Mouse (Mus musculus): ENCODE results near the gene Mfrp. TPM values are rescaled to one million over a fixed set of nuclear protein-coding genes. Genes with fewer than 3 reads are reported as not detected.

Mfrp gene
- total and polyA plus RNA-seq, 2 experiments from 2014 or later: 0.13 to 0.67 TPM

DNA sequence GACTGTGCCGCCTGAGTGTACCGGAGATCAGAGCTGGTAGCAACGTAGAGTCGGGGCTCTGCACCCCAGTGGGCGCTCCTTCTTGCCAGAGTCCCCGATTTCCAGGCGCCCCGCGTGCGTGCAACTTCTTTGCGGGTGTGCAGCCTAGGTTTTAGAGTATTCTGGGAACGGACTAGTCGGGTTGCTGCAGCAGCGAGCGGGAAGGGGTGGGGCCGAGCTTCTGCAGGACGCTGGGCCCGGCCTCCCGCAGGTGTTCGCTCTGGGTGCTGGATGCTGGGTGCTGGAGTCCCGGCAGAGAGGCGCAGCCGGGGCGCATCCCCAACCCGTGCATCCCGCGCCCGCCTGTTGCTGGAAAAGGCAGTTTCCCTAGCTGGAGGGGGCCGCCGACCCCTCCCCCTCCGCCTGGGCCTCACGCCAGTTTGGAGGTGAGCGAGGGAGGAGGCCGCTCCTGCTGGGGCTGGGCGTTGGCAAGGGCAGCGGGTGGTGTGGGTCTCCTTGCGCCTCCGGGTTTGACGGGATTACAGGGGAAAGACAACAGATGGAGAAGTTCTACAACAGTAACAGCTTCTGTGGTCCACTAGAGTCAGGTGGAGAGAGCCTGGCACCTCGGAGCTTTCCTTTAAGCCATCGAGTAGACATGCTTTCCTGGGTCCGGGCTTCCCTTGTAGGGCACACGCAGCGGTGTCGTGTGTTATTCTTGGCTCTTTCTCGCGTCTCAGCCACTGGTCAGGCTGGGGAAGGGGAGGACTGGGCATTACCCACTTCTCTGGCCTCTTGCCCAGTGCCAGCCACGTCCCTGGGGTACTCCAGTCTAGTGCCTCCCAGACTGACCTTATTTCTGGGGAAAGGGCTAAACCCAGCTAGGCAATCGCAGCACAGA lies 33.6 kb downstream of the Mfrp start:
- WGBS: 3% methylated on average over 49 of the region's 49 CpGs
- Histone ChIP-seq H3K9me3 (ENCODE audit: low read length) (no peaks in the 10 kb centered on the region), H3K27me3 (ENCODE audit: insufficient read depth, low read length) (peaks cover 23% of the 10 kb centered on the region), H3K4me1 (ENCODE audit: insufficient read depth) (peaks cover 8% of the 10 kb centered on the region; the same call in 1 of the 2 replicates), H3K9ac (peak overlapping the region; percentile 2; the same call in 1 of the 2 replicates), H3K4me2 (ENCODE audit: low read depth) (peak overlapping the region; percentile 86), H3K36me3 (ENCODE audit: insufficient read depth) (no peaks in the 10 kb centered on the region), H3K4me3 (ENCODE audit: low read depth, low read length) (peak overlapping the region; percentile 41), H3K27ac (ENCODE audit: low read depth, low read length) (no peak overlapping the region)
- ATAC-seq: peak; percentile 21
- TF ChIP-seq CTCF (IDR thresholded peaks at IDR 0.05; ENCODE audit: low read depth): no peak
- DNase-seq: peak; percentile 34

DNA sequence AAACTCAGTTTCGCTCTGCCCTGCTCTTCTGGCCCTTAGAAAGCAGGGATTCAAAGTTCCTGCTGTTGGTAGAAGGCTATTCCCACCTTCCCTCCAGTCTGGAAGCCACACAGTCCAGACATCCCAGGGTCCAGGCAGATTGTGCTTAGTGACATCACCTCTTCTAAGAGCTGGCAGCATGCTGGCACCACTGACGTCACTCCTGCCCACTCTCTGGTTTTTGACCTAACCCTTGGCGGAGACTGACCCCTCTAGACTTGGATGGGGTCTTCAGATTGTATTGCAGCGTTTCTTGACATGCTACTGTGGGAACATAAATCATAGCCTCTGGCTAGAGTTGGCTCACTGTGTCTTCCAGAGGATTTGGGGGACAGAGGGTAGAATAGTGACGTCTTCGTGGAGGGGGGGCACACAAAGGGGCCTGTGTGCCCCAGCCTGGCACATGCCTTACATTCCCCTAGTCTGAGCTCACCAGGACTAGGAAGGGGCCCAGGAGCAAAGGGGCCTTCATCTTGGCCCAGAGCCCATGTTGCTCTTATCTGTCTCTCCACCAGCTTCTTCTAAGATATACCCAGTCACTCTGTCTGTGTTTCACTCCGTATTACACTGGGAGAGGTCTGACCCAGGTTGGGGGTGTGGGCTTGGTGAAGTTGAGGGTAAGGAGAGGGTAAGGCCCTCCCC lies 34.3 kb downstream of the Mfrp start:
- Histone ChIP-seq H3K9me3 (ENCODE audit: low read length) (no peaks in the 10 kb centered on the region), H3K27ac (ENCODE audit: low read depth, low read length) (no peak overlapping the region), H3K9ac (no peak overlapping the region), H3K36me3 (ENCODE audit: insufficient read depth) (no peaks in the 10 kb centered on the region), H3K4me3 (ENCODE audit: low read depth, low read length) (no peak overlapping the region), H3K4me1 (ENCODE audit: insufficient read depth) (peaks cover 8% of the 10 kb centered on the region; the same call in 1 of the 2 replicates), H3K4me2 (ENCODE audit: low read depth) (peak overlapping the region; percentile 86), H3K27me3 (ENCODE audit: insufficient read depth, low read length) (peaks cover 22% of the 10 kb centered on the region)
- TF ChIP-seq CTCF (IDR thresholded peaks at IDR 0.05; ENCODE audit: low read depth): no peak
- 42% methylated on average over 7 of the region's 7 CpGs for WGBS
- DNase-seq (no peak), ATAC-seq (no peak)

DNA sequence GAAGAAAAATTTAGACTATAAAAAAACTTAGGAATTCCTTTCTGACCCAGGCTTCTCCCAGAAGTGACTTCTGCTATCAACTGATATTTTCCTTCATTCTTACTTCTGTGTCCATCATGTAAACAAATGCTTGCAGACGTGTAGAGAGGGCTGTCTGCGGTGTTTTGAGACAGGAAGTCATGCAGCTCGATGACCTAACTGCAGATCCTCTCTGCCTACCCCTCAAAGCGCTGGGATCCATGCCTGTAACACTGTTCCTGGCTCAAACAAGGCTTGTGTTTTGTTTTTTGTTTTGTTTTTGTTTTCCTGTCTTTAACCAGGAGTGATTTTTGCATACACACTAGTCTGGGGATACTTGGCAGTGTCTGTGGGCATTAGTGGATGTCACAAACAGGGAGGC lies 36.3 kb downstream of the Mfrp start:
- ATAC-seq: no peak

DNA sequence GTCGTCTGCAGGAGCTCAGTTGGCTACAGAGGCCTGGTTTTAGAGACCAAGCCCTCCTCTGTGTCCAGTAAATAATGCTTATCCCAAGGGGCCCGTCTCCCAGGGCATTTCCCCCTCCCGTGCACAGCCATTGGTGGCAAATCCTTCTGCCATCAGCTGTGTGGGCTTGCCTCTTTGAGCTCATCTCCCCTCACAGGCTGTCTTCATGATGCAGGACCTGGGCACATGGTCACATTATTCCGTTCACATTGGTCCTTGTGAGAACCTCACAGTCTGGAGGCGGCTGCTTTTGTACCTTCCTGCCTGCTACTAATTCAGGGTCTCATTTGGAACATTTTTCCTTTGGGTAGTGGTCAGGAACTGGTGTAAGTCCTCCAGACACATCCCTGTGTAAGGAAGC lies 40.4 kb downstream of the Mfrp start:
- Histone ChIP-seq H3K4me3 (ENCODE audit: low read depth, low read length) (no peak overlapping the region), H3K36me3 (ENCODE audit: insufficient read depth) (peaks cover 23% of the 10 kb centered on the region), H3K9me3 (ENCODE audit: low read length) (no peaks in the 10 kb centered on the region), H3K4me1 (ENCODE audit: insufficient read depth) (no peaks in the 10 kb centered on the region), H3K9ac (no peak overlapping the region), H3K4me2 (ENCODE audit: low read depth) (no peak overlapping the region), H3K27me3 (ENCODE audit: insufficient read depth, low read length) (no peaks in the 10 kb centered on the region), H3K27ac (ENCODE audit: low read depth, low read length) (no peak overlapping the region)
- WGBS: 63% methylated on average over 5 of the region's 5 CpGs
- DNase-seq: no peak
- ATAC-seq: no peak
- no peak for TF ChIP-seq CTCF (IDR thresholded peaks at IDR 0.05; ENCODE audit: low read depth)

More for the DNA sequence above, 36.3 kb downstream of the Mfrp start:
- Histone ChIP-seq H3K27ac (ENCODE audit: low read depth, low read length) (no peak overlapping the region), H3K4me1 (ENCODE audit: insufficient read depth) (peaks cover 8% of the 10 kb centered on the region; the same call in 1 of the 2 replicates), H3K9me3 (ENCODE audit: low read length) (no peaks in the 10 kb centered on the region), H3K36me3 (ENCODE audit: insufficient read depth) (0 out of 2 replicates have a peak, but pooled peaks cover 3% of the 10 kb centered on the region), H3K4me3 (ENCODE audit: low read depth, low read length) (no peak overlapping the region), H3K4me2 (ENCODE audit: low read depth) (no peak overlapping the region), H3K27me3 (ENCODE audit: insufficient read depth, low read length) (peaks cover 16% of the 10 kb centered on the region), H3K9ac (no peak overlapping the region)
- DNase-seq: no peak
- no peak for TF ChIP-seq CTCF (IDR thresholded peaks at IDR 0.05; ENCODE audit: low read depth)
- WGBS: 67% methylated on average over 4 of the region's 4 CpGs

DNA sequence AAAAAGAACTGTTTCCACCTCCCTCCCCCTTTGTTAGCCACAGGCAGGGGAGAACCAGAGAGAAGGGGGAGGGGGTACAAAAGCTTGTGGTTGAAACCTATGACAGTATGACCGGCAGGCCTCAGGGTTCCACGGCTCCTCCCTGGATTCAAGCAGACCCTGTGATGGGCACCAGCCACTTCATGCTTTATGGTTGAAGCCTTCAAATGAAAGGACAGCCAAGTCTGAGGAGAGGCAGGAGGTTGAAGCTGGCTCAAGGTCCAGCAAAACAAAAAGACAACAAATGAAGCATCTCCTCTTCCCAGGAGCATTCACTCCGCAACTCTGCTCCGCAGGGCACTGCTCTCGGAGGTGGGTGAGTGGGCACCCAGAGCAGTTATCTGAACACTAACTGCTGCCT lies 41.9 kb downstream of the Mfrp start:
- H3K4me3 ChIP-seq (ENCODE audit: low read depth, low read length): no peak overlapping the region
- no peaks in the 10 kb centered on the region for H3K4me1 ChIP-seq (ENCODE audit: insufficient read depth)
- H3K9ac ChIP-seq: no peak overlapping the region
- DNase-seq (no peak), ATAC-seq (no peak)
- H3K27ac ChIP-seq (ENCODE audit: low read depth, low read length): no peak overlapping the region
- H3K27me3 ChIP-seq (ENCODE audit: insufficient read depth, low read length): no peaks in the 10 kb centered on the region
- no peak for TF ChIP-seq CTCF (IDR thresholded peaks at IDR 0.05; ENCODE audit: low read depth)
- peaks cover 23% of the 10 kb centered on the region for H3K36me3 ChIP-seq (ENCODE audit: insufficient read depth)
- 61% methylated on average over 5 of the region's 5 CpGs for WGBS
- H3K9me3 ChIP-seq (ENCODE audit: low read length): no peaks in the 10 kb centered on the region
- no peak overlapping the region for H3K4me2 ChIP-seq (ENCODE audit: low read depth)

DNA sequence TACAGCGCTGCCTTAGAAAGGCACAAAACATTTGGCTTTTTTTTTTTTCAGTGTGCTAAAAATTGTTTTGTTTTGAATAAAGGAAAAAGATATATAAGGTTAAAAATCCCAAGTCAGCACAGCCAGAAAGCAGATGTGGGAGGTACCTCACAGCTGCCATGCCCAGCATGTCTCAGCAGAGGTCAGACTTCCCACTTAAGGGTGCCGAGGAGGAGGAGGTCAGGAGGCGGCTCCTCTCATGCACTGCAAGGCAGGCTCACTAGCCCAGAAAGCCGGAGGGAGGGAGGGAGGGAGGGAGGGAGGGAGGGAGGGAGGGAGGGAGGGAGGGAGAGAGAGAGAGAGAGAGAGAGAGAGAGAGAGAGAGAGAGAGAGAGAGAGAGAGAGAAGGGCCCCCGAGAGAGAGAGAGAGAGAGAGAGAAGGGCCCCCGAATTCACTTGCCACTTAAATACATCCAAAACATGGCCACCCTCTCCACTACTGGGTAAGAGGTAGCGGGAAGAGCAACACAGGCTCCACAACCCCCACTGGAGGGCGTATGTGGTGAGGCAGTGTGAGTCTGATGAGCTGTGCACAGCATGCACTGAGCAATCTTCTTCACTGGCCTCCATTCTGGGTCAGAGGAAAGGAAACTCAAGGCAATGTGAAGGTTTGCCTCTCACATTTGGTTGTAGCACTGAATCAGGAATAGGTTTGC lies 42.6 kb downstream of the Mfrp start:
- 24% methylated on average over 6 of the region's 8 CpGs for WGBS
- ATAC-seq: peak; percentile 64; the same call in 1 of the 2 replicates

More for the DNA sequence above, 42.6 kb downstream of the Mfrp start:
- no peak for DNase-seq
- Histone ChIP-seq H3K4me1 (ENCODE audit: insufficient read depth) (no peaks in the 10 kb centered on the region), H3K4me3 (ENCODE audit: low read depth, low read length) (no peak overlapping the region), H3K27me3 (ENCODE audit: insufficient read depth, low read length) (no peaks in the 10 kb centered on the region), H3K27ac (ENCODE audit: low read depth, low read length) (no peak overlapping the region), H3K9ac (no peak overlapping the region), H3K4me2 (ENCODE audit: low read depth) (no peak overlapping the region), H3K36me3 (ENCODE audit: insufficient read depth) (peaks cover 24% of the 10 kb centered on the region), H3K9me3 (ENCODE audit: low read length) (no peaks in the 10 kb centered on the region)
- TF ChIP-seq CTCF (IDR thresholded peaks at IDR 0.05; ENCODE audit: low read depth): peak; percentile 23; the same call in 1 of the 2 replicates

Measured in forebrain, postnatal 0 days (tissue).